Mouse (Mus musculus) E14TG2a.4 (cell line): ENCODE results near the gene Brat1.

Experiments used
- CTCF ChIP-seq: conservative IDR thresholded peaks from 2 replicates; pipeline ENCODE4 v1.5.1; 2014; ENCODE audit warnings: low read length
- NANOG ChIP-seq: IDR thresholded peaks from 2 replicates; pipeline ENCODE4 v1.6.1; 2014; ENCODE audit warnings: borderline replicate concordance, low read length, mixed read lengths

GRCm38 (mm10) chr5:140743706-140744131 is 38.9 kb downstream of the Brat1 start:
- TF ChIP-seq CTCF (peak; percentile 49), NANOG (no peak)
